Mouse (Mus musculus) induced T-regulatory cell, adult 2 months (primary cell): ENCODE results near the gene Olfr1423.
"Not testable (repeated sequence)": the region's sequence is repeated elsewhere in the genome, so short reads cannot be mapped to it uniquely, and the experiment has no call there.

Source experiments
- DNase-seq: peaks from one replicate; pipeline ENCODE4 v3.0.0-alpha.2; 2012; ENCODE audit warnings: low read depth

Gene Olfr1423

GRCm38 (mm10) chr19:12007105-12007931, 33.8 kb downstream of the Olfr1423 start:
- DNase-seq = peak; percentile 72

- DNase-seq = no peak
These were observed 34.7 kb downstream of the Olfr1423 start for GRCm38 (mm10) chr19:12006361-12006947.

- DNase-seq = peak; percentile 94
These were observed 35.4 kb downstream of the Olfr1423 start for GRCm38 (mm10) chr19:12005376-12006360.

GRCm38 (mm10) chr19:12004216-12005008, 36.7 kb downstream of the Olfr1423 start:
- DNase-seq = peak; percentile 53

- DNase-seq = no peak
These were observed 37.5 kb downstream of the Olfr1423 start for GRCm38 (mm10) chr19:12003568-12003967.

GRCm38 (mm10) chr19:12002791-12003190, 38.3 kb downstream of the Olfr1423 start:
- DNase-seq = no peak

- peak; percentile 82 for DNase-seq
These were observed 39.0 kb downstream of the Olfr1423 start for GRCm38 (mm10) chr19:12002125-12002524.

- no peak for DNase-seq
These were observed 39.4 kb downstream of the Olfr1423 start for GRCm38 (mm10) chr19:12001686-12002085.

GRCm38 (mm10) chr19:11995722-11996448, 45.2 kb downstream of the Olfr1423 start:
- no peak for DNase-seq

GRCm38 (mm10) chr19:11994703-11995431, 46.2 kb downstream of the Olfr1423 start:
- no peak for DNase-seq

- DNase-seq = no peak
These were observed 48.6 kb downstream of the Olfr1423 start for GRCm38 (mm10) chr19:11992441-11993029.

- no peak for DNase-seq
These were observed 49.1 kb downstream of the Olfr1423 start for GRCm38 (mm10) chr19:11992034-11992433.

GRCm38 (mm10) chr19:11989334-11989733, 51.8 kb downstream of the Olfr1423 start:
- DNase-seq = no peak

- DNase-seq = no peak
These were observed 53.3 kb downstream of the Olfr1423 start for GRCm38 (mm10) chr19:11987841-11988240.

GRCm38 (mm10) chr19:11984614-11985013, 56.5 kb downstream of the Olfr1423 start:
- not testable (repeated sequence) for DNase-seq
